Mouse (Mus musculus): ENCODE measurements around the gene Eif2ak4.

The Eif2ak4 gene

GRCm38 (mm10) chr2:118388341-118389335 lies at the start of gene Eif2ak4:
Gene Eif2ak4 (plus strand): TSS chr2:118388618.
- in situ Hi-C loops (cut with MboI; ENCODE audit: low pct_unique_long_range_greater_than_20kb in 1 of 2, low sequenced_read_pairs in 2 of 2, unreplicated experiment in 1 of 2) = no loop called here

DNA sequence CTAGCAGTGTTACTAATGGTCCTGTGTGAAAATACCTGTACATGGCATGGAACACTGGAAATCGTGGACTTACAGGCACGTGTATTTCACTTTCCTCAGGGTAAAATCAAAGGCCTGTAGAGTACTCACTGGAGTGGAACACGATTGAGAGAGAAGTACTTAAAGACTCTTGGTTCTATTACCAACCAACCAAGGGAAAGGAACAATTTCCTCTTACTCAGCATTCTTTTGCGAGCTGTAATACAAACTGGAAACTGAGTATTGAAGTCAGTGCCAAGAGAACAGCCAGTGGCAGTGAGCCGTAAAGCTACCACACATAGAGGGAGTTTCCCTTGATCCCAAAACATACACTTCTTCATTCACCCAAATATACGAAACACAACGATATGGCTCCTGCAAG lies 47.1 kb upstream of the Eif2ak4 start:
- in situ Hi-C loops (cut with MboI; ENCODE audit: low pct_unique_long_range_greater_than_20kb in 1 of 2, low sequenced_read_pairs in 2 of 2, unreplicated experiment in 1 of 2) = no loop called here

DNA sequence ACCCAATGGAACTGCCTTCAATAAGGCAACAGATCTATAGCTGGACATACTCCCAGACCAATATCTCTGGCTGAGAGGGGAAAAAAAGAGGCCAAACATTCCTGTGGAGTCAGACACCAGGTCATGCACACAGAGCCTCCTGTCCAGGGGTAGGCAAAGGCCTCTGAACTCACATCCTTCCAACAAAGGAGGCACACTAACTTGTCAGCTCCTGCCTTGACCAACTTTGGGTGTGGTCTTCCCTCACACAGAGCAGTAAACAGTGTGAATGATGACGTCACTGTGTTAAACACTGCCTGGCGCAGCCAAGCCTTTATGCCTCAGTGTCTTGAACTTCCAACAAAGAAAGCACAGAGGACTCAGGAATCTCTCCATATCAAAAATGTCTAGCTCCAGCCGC lies 44.5 kb upstream of the Eif2ak4 start:
- in situ Hi-C loops (cut with MboI; ENCODE audit: low pct_unique_long_range_greater_than_20kb in 1 of 2, low sequenced_read_pairs in 2 of 2, unreplicated experiment in 1 of 2) = no loop called here

DNA sequence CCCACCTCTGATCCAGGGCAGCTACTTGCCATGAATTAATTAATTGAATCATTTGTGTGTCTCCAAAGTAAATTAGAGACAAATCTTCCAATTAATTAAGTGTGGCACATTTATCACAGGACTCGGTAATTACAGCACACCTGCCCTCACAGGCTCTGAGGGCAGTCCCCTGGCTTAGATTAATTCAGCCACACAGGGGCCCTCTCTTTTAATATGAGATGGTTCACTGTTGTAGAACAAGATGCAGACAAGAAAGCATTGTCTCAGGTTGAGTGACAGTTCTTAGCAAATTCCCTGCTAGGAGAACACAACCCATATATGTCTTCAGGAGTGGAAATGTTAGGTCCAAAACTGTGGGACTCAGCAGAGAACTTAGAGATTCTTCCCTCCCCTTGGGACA lies 42.9 kb upstream of the Eif2ak4 start:
- in situ Hi-C loops (cut with MboI; ENCODE audit: low pct_unique_long_range_greater_than_20kb in 1 of 2, low sequenced_read_pairs in 2 of 2, unreplicated experiment in 1 of 2) = no loop called here

- in situ Hi-C loops (cut with MboI; ENCODE audit: low pct_unique_long_range_greater_than_20kb in 1 of 2, low sequenced_read_pairs in 2 of 2, unreplicated experiment in 1 of 2) = no loop called here
Measured at GRCm38 (mm10) chr2:118353498-118353897, 34.9 kb upstream of the Eif2ak4 start.

- in situ Hi-C loops (cut with MboI; ENCODE audit: low pct_unique_long_range_greater_than_20kb in 1 of 2, low sequenced_read_pairs in 2 of 2, unreplicated experiment in 1 of 2) = no loop called here
Measured at GRCm38 (mm10) chr2:118353916-118354403, 34.5 kb upstream of the Eif2ak4 start.

DNA sequence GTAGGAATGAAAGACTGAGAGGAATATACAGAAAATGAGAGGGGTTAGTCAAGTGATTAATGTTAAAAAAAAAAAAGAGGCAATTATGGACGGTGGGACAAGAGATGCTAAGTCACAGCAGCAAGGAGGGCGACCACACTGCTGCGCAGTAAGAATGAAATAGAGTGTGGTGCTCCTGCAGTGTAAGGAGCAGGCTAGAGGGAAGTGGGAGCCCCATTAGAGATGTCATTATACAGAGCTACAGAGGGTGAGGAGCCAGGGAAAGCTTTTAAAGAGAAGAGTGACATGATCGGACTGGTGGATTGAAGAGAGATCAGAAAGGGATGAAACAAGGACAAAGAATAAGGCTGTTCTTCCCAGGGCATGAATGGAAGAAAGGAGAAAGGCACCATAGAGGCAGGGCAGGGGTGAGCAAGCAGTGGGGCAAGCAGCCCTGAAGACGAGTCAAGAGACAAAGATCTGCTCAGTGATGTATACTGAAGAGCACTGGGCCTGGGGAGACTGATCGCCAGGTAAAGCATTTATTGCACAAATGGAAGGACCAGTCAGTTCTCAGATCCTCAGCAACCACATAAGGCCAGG lies 33.2 kb upstream of the Eif2ak4 start:
- in situ Hi-C loops (cut with MboI; ENCODE audit: low pct_unique_long_range_greater_than_20kb in 1 of 2, low sequenced_read_pairs in 2 of 2, unreplicated experiment in 1 of 2) = no loop called here

DNA sequence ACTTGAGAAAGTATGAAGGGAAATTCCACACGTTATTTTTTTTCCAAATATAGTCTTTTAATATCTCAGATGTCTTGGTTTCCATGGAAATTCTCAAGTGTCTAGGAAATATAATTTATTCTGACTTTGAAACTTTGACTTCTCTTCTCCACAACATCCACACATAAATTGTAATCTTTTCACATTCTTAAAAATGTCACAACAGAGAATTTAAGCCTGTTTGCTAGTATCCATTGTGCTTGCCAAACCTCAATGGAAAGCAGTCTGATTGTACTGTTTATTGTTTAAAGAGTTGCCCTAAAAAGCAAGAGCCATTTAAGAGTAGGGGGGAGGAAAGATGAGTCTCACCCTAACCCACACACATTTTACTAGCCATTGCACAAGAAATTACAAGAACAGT lies 16.6 kb upstream of the Eif2ak4 start:
- in situ Hi-C loops (cut with MboI; ENCODE audit: low pct_unique_long_range_greater_than_20kb in 1 of 2, low sequenced_read_pairs in 2 of 2, unreplicated experiment in 1 of 2) = no loop called here

GRCm38 (mm10) chr2:118372561-118372900 lies 15.9 kb upstream of the Eif2ak4 start:
- in situ Hi-C loops (cut with MboI; ENCODE audit: low pct_unique_long_range_greater_than_20kb in 1 of 2, low sequenced_read_pairs in 2 of 2, unreplicated experiment in 1 of 2) = no loop called here

DNA sequence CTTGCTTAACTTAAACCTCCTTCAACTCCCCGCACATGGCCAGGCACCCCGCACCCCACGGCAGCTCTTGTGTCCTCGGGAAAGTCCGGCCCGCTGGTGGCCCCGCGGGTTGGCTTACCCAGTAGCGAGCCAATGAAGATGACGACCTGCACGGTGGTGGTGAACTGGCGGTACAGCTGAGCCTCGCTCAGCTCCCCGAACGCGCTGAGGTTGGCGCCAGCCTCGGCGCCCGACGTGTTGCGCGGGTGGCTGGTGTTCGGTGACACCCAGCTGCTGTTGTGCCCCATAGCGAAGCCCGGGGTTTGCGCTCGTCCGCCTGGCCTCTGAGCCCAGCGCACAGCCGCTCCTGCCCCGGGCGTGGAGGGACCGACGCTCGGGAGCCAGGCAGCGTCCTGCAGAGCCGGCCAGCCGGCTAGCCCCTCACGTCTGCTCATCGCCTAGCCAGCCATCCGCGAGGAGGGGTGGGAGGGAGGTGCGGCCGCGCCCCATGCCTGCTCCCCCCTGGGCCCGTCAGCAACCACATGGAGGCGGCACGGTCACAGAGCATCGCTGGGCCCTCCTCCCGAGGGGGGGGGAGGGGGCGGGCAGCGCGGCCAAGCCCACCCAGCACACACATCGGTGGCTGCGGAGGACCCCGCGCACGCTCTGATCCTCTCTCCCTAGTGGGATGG lies 15.4 kb upstream of the Eif2ak4 start, which contains the start of gene Gpr176:
Gene Gpr176 (minus strand): TSS at position 519 of the 671 bp plus-strand sequence.
- in situ Hi-C loops (cut with MboI; ENCODE audit: low pct_unique_long_range_greater_than_20kb in 1 of 2, low sequenced_read_pairs in 2 of 2, unreplicated experiment in 1 of 2) = no loop called here

GRCm38 (mm10) chr2:118373572-118374279 lies 14.7 kb upstream of the Eif2ak4 start:
- in situ Hi-C loops (cut with MboI; ENCODE audit: low pct_unique_long_range_greater_than_20kb in 1 of 2, low sequenced_read_pairs in 2 of 2, unreplicated experiment in 1 of 2) = no loop called here

DNA sequence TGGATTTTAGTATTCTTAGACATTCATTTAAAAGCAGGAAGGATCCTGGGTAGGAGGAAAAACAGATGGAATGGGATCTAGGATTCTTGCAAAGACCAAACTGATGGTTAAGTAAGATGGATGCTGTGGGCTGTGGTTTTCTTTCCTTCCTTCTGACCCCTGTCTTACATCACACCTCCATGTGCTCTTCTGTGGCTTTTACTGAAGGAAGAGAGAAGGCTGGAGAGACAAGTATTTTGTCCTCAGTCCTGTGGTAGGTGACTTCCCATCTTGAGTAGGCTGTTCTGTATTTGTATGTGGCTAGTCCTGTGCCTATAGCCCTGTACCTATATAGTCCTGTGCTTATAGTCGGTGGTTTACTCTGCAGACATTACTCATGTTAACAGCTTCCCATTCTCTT lies 12.9 kb upstream of the Eif2ak4 start:
- in situ Hi-C loops (cut with MboI; ENCODE audit: low pct_unique_long_range_greater_than_20kb in 1 of 2, low sequenced_read_pairs in 2 of 2, unreplicated experiment in 1 of 2) = no loop called here

DNA sequence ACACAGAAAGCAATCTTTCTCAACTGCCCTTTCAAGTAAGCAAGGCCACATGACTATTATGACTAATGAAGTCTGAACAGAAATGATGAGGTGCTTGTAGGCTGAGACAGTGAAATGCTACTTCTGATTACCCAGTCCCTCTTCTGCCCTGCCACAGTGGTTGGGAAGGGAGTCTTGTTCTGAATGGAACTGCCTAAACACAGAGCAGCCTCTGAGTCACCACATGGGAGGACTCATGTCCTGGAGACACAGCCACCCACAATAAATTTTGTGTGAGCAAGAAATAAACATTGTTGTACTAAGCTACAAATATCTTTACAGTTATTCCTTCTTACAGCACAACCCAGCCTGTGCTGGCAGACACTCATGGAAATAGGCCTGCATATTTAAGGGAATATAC lies 12.5 kb upstream of the Eif2ak4 start:
- in situ Hi-C loops (cut with MboI; ENCODE audit: low pct_unique_long_range_greater_than_20kb in 1 of 2, low sequenced_read_pairs in 2 of 2, unreplicated experiment in 1 of 2) = no loop called here

DNA sequence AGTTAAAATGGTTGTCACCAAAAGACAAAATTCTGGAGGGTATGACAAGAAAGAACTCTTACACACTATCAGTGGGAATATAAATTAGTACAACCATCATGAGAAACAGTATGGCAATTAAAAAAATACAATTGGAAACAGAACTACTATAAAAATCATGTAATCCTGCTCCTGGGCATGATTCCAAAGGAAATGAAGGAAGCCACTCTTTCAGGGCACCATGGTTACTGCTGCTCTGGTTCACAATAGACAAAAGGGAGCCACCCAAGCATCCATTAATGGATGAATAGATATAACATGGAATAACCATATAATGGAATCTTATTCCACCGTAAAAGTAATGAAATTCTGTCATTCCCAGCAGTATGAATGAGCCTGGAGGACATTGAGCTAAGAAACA lies 8.7 kb upstream of the Eif2ak4 start:
- in situ Hi-C loops (cut with MboI; ENCODE audit: low pct_unique_long_range_greater_than_20kb in 1 of 2, low sequenced_read_pairs in 2 of 2, unreplicated experiment in 1 of 2) = no loop called here

- in situ Hi-C loops (cut with MboI; ENCODE audit: low pct_unique_long_range_greater_than_20kb in 1 of 2, low sequenced_read_pairs in 2 of 2, unreplicated experiment in 1 of 2) = no loop called here
Measured at GRCm38 (mm10) chr2:118383387-118383786, 5.0 kb upstream of the Eif2ak4 start.

DNA sequence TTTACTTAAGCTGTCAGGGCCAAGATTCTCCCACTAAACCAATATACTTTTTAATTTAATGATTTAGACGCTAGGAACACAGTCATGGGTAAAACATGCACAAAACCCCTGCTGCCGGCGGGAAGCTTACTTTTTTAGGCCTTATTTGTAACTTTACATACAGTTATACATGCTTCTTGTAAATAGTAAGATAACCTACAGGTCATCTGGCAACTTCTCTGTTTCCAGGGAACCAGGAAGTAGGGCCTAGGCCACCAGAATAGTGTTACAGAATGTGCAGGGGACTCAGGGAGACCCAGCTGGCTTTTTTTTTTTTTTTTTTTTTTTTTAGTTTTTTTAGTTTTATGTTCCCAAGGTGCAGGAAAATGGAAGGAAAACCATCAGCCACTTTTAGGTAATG lies 1.2 kb downstream of the Eif2ak4 start:
- in situ Hi-C loops (cut with MboI; ENCODE audit: low pct_unique_long_range_greater_than_20kb in 1 of 2, low sequenced_read_pairs in 2 of 2, unreplicated experiment in 1 of 2) = no loop called here

DNA sequence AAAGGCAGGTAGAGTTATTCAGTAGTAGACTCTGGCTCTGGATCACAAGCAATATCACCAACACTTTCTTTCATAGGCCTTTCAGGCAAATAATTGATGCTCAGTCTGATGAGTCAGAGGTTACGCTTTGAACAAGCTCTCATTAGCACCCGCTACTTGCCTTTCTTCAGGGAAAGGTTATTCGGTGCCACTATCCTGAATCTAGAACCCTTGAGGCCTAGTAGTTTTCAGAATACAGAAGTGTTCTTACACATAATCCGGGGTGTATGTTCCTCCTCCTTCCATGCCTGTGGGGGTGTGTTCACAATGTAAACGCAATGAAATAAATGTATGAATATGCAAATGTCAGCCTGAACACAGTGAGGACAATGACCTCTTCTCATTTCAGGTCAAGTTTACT lies 1.7 kb downstream of the Eif2ak4 start:
- in situ Hi-C loops (cut with MboI; ENCODE audit: low pct_unique_long_range_greater_than_20kb in 1 of 2, low sequenced_read_pairs in 2 of 2, unreplicated experiment in 1 of 2) = no loop called here

DNA sequence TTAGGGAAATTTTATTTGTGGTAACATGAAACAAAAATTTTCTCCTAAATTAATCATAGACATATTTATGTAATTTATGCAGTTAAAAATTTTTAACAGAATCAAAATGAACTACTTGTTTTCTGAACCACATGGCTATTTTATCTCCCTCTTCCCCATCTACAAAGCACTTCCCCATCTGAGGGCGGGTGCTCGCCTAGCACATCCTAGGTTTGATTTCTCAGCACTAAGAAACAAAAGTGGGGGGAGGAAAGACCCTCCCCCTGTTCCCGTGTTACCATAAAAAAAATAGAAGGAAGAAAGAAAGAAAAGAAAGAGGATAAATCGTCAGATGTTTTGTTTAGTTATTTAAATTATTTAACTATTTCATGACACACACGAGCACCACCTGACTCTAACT lies 2.8 kb downstream of the Eif2ak4 start:
- in situ Hi-C loops (cut with MboI; ENCODE audit: low pct_unique_long_range_greater_than_20kb in 1 of 2, low sequenced_read_pairs in 2 of 2, unreplicated experiment in 1 of 2) = no loop called here

- in situ Hi-C loops (cut with MboI; ENCODE audit: low pct_unique_long_range_greater_than_20kb in 1 of 2, low sequenced_read_pairs in 2 of 2, unreplicated experiment in 1 of 2) = no loop called here
Measured at GRCm38 (mm10) chr2:118399751-118400150, 11.3 kb downstream of the Eif2ak4 start.

Measured in mouse embryonic stem cell (cell line).